Mouse (Mus musculus) liver, embryonic 13.5 days (tissue): ENCODE measurements at regions not wholly inside any gene's neighbourhood (a gene's known extent, or its start where the extent isn't known, plus 50 kb on each side); places are given as distances from the start of the nearest gene placed in this dataset.
A peak's percentile ranks its signal among the peaks of the same experiment; 100 is the strongest.

Experiments used
- ATAC-seq: fragments of 200-750 bp; cut with Nextera tagmentation; 2 replicates; pipeline ENCODE4 v1.8.0; 2017; ENCODE audit warnings: low read depth, mild to moderate bottlenecking, moderate number of reproducible peaks, moderate library complexity
- DNase-seq: peaks from one replicate; pipeline ENCODE4 v3.0.0; 2022
- H3K27ac ChIP-seq: fragments of 300-500 bp; sonication (generic); 2 replicates; pipeline ENCODE4 v1.5.1; 2015; ENCODE audit warnings: moderate library complexity, mild to moderate bottlenecking, inconsistent platforms
- H3K27me3 ChIP-seq: fragments of 300-500 bp; sonication (generic); 2 replicates; pipeline ENCODE4 v1.6.1; 2015; ENCODE audit warnings: mild to moderate bottlenecking, inconsistent platforms
- H3K36me3 ChIP-seq: fragments of 300-500 bp; sonication (generic); 2 replicates; pipeline ENCODE4 v1.6.1; 2015; ENCODE audit warnings: mild to moderate bottlenecking, inconsistent platforms
- H3K4me1 ChIP-seq: fragments of 300-500 bp; sonication (generic); replicated peaks from 2 replicates; pipeline ENCODE4 v1.6.1; 2015; ENCODE audit warnings: inconsistent platforms
- H3K4me2 ChIP-seq: fragments of 300-500 bp; sonication (generic); 2 replicates; pipeline ENCODE4 v1.6.1; 2015; ENCODE audit warnings: inconsistent platforms, mild to moderate bottlenecking, moderate library complexity
- H3K4me3 ChIP-seq: fragments of 300-500 bp; sonication (generic); replicated peaks from 2 replicates; pipeline ENCODE4 v1.5.1; 2015; ENCODE audit warnings: mild to moderate bottlenecking, inconsistent platforms
- H3K9ac ChIP-seq: fragments of 300-500 bp; sonication (generic); 2 replicates; pipeline ENCODE4 v1.6.1; 2015; ENCODE audit warnings: mild to moderate bottlenecking, inconsistent platforms
- H3K9me3 ChIP-seq: fragments of 300-500 bp; sonication (generic); replicated peaks from 2 replicates; pipeline ENCODE4 v1.6.1; 2016; ENCODE audit warnings: inconsistent platforms
- WGBS: fragments of 180-500 bp; shearing (Covaris S2); methylation state at CpG from one replicate; pipeline ENCODE4 v1.1.7; 2015; ENCODE audit not compliant: insufficient replicate concordance; 5-methylcytosine and 5-hydroxymethylcytosine counted together

- Histone ChIP-seq H3K4me1 (peaks cover 11% of the 10 kb centered on the region), H3K4me3 (no peak overlapping the region), H3K9ac (no peak overlapping the region), H3K27me3 (peaks cover 3% of the 10 kb centered on the region; the same call in 1 of the 2 replicates), H3K27ac (no peak overlapping the region), H3K36me3 (no peaks in the 10 kb centered on the region), H3K4me2 (no peak overlapping the region), H3K9me3 (no peaks in the 10 kb centered on the region)
- DNase-seq (no peak), ATAC-seq (no peak)
- 56% methylated on average over 5 of the region's 5 CpGs for WGBS
These were observed 52.1 kb upstream of the Hmcn1 start for GRCm38 (mm10) chr1:151045334-151045733.

- no peak for DNase-seq
- no peak overlapping the region for H3K4me2 ChIP-seq
- peaks cover 3% of the 10 kb centered on the region; the same call in 1 of the 2 replicates for H3K27me3 ChIP-seq
- H3K4me1 ChIP-seq = no peaks in the 10 kb centered on the region
- ATAC-seq = no peak
- H3K9ac ChIP-seq = no peak overlapping the region
- no peaks in the 10 kb centered on the region for H3K36me3 ChIP-seq
- 49% methylated on average over 7 of the region's 7 CpGs for WGBS
- H3K27ac ChIP-seq = no peak overlapping the region
- H3K4me3 ChIP-seq = no peak overlapping the region
- no peaks in the 10 kb centered on the region for H3K9me3 ChIP-seq
These were observed 53.4 kb upstream of the Hmcn1 start for GRCm38 (mm10) chr1:151046626-151047025.

GRCm38 (mm10) chr1:151049726-151050506 lies 56.7 kb upstream of the Hmcn1 start:
- ATAC-seq = no peak
- H3K4me3 ChIP-seq = no peak overlapping the region
- H3K4me2 ChIP-seq = no peak overlapping the region
- H3K9me3 ChIP-seq = no peaks in the 10 kb centered on the region
- no peak for DNase-seq
- H3K9ac ChIP-seq = no peak overlapping the region
- no peak overlapping the region for H3K27ac ChIP-seq
- H3K4me1 ChIP-seq = no peaks in the 10 kb centered on the region
- WGBS = 66% methylated on average over 19 of the region's 19 CpGs
- H3K27me3 ChIP-seq = peaks cover 3% of the 10 kb centered on the region; the same call in 1 of the 2 replicates
- no peaks in the 10 kb centered on the region for H3K36me3 ChIP-seq

GRCm38 (mm10) chr1:151050507-151050816 lies 57.2 kb upstream of the Hmcn1 start:
- no peaks in the 10 kb centered on the region for H3K36me3 ChIP-seq
- H3K9ac ChIP-seq = no peak overlapping the region
- ATAC-seq = no peak
- peaks cover 3% of the 10 kb centered on the region; the same call in 1 of the 2 replicates for H3K27me3 ChIP-seq
- 87% methylated on average over 3 of the region's 3 CpGs for WGBS
- no peak for DNase-seq
- no peaks in the 10 kb centered on the region for H3K9me3 ChIP-seq
- H3K4me3 ChIP-seq = no peak overlapping the region
- no peak overlapping the region for H3K27ac ChIP-seq
- H3K4me2 ChIP-seq = no peak overlapping the region
- H3K4me1 ChIP-seq = no peaks in the 10 kb centered on the region

- 63% methylated on average over 5 of the region's 5 CpGs for WGBS
- Histone ChIP-seq H3K36me3 (no peaks in the 10 kb centered on the region), H3K9ac (no peak overlapping the region), H3K4me1 (no peaks in the 10 kb centered on the region), H3K4me3 (no peak overlapping the region), H3K27me3 (no peaks in the 10 kb centered on the region), H3K4me2 (no peak overlapping the region), H3K27ac (no peak overlapping the region), H3K9me3 (no peaks in the 10 kb centered on the region)
- DNase-seq = no peak
- no peak for ATAC-seq
These were observed 60.0 kb upstream of the Hmcn1 start for GRCm38 (mm10) chr1:151053268-151053667.

- no peaks in the 10 kb centered on the region for H3K36me3 ChIP-seq
- no peak overlapping the region for H3K27ac ChIP-seq
- no peaks in the 10 kb centered on the region for H3K27me3 ChIP-seq
- H3K9ac ChIP-seq = no peak overlapping the region
- ATAC-seq (no peak), DNase-seq (no peak)
- no peak overlapping the region for H3K4me2 ChIP-seq
- H3K9me3 ChIP-seq = no peaks in the 10 kb centered on the region
- WGBS = 79% methylated on average over 6 of the region's 6 CpGs
- H3K4me1 ChIP-seq = no peaks in the 10 kb centered on the region
- H3K4me3 ChIP-seq = no peak overlapping the region
These were observed 62.2 kb upstream of the Hmcn1 start for GRCm38 (mm10) chr1:151055396-151055795.

GRCm38 (mm10) chr1:151059546-151060136 lies 66.4 kb upstream of the Hmcn1 start:
- DNase-seq (no peak), ATAC-seq (no peak)
- 63% methylated on average over 4 of the region's 4 CpGs for WGBS

GRCm38 (mm10) chr1:151065090-151065567 lies 71.9 kb upstream of the Hmcn1 start:
- Histone ChIP-seq H3K4me2 (no peak overlapping the region), H3K27ac (no peak overlapping the region), H3K9ac (no peak overlapping the region), H3K9me3 (no peaks in the 10 kb centered on the region), H3K4me1 (no peaks in the 10 kb centered on the region), H3K27me3 (no peaks in the 10 kb centered on the region), H3K36me3 (no peaks in the 10 kb centered on the region), H3K4me3 (no peak overlapping the region)
- 40% methylated on average over 9 of the region's 9 CpGs for WGBS
- DNase-seq = no peak
- no peak for ATAC-seq

More at GRCm38 (mm10) chr1:151059546-151060136, 66.4 kb upstream of the Hmcn1 start:
- no peaks in the 10 kb centered on the region for H3K27me3 ChIP-seq
- H3K27ac ChIP-seq = no peak overlapping the region
- no peak overlapping the region for H3K4me3 ChIP-seq
- no peaks in the 10 kb centered on the region for H3K4me1 ChIP-seq
- H3K9me3 ChIP-seq = no peaks in the 10 kb centered on the region
- H3K4me2 ChIP-seq = no peak overlapping the region
- no peak overlapping the region for H3K9ac ChIP-seq
- no peaks in the 10 kb centered on the region for H3K36me3 ChIP-seq

GRCm38 (mm10) chr1:151066379-151067128 lies 73.3 kb upstream of the Hmcn1 start:
- Histone ChIP-seq H3K4me1 (no peaks in the 10 kb centered on the region), H3K36me3 (no peaks in the 10 kb centered on the region), H3K9me3 (no peaks in the 10 kb centered on the region), H3K4me2 (no peak overlapping the region), H3K9ac (no peak overlapping the region), H3K27ac (no peak overlapping the region), H3K4me3 (no peak overlapping the region), H3K27me3 (no peaks in the 10 kb centered on the region)
- DNase-seq = no peak
- WGBS = 78% methylated on average over 15 of the region's 15 CpGs
- no peak for ATAC-seq

GRCm38 (mm10) chr1:151074508-151075314 lies 81.5 kb upstream of the Hmcn1 start:
- Histone ChIP-seq H3K4me1 (peaks cover 20% of the 10 kb centered on the region), H3K4me2 (peak overlapping the region; percentile 21; the same call in 1 of the 2 replicates), H3K4me3 (no peak overlapping the region), H3K9me3 (no peaks in the 10 kb centered on the region), H3K27me3 (no peaks in the 10 kb centered on the region), H3K27ac (no peak overlapping the region), H3K9ac (no peak overlapping the region), H3K36me3 (no peaks in the 10 kb centered on the region)
- ATAC-seq = no peak
- WGBS = 31% methylated on average over 16 of the region's 16 CpGs
- DNase-seq = no peak

GRCm38 (mm10) chr1:151075541-151075940 lies 82.3 kb upstream of the Hmcn1 start:
- no peak overlapping the region for H3K4me2 ChIP-seq
- H3K36me3 ChIP-seq = no peaks in the 10 kb centered on the region
- ATAC-seq = no peak
- H3K4me1 ChIP-seq = peaks cover 28% of the 10 kb centered on the region
- H3K27me3 ChIP-seq = no peaks in the 10 kb centered on the region
- DNase-seq = no peak
- H3K27ac ChIP-seq = no peak overlapping the region
- no peak overlapping the region for H3K4me3 ChIP-seq
- no peak overlapping the region for H3K9ac ChIP-seq
- H3K9me3 ChIP-seq = no peaks in the 10 kb centered on the region
- WGBS = 66% methylated on average over 6 of the region's 6 CpGs
